Mouse (Mus musculus): ENCODE data around the gene Tgfbr3. TPM values are rescaled to one million over a fixed set of nuclear protein-coding genes. Genes with fewer than 3 reads are reported as not detected.

Gene Tgfbr3
- polyA plus RNA-seq, 1 experiment from 2014 or later: 19.2 TPM

GRCm38 (mm10) chr5:107089966-107090365 lies 199.5 kb downstream of the Tgfbr3 start:
- 56% methylated on average over 5 of the region's 5 CpGs for WGBS (ENCODE audit: insufficient replicate concordance)
- no peaks in the 10 kb centered on the region for H3K9me3 ChIP-seq (replicated peaks)

GRCm38 (mm10) chr5:107087829-107088808 lies 201.3 kb downstream of the Tgfbr3 start:
- Histone ChIP-seq H3K9me3 (replicated peaks) (no peaks in the 10 kb centered on the region), H3K36me3 (no peaks in the 10 kb centered on the region), H3K4me2 (no peak overlapping the region), H3K27me3 (replicated peaks) (no peaks in the 10 kb centered on the region), H3K9ac (no peak overlapping the region), H3K4me3 (no peak overlapping the region), H3K4me1 (peaks cover 5% of the 10 kb centered on the region; the same call in 1 of the 2 replicates), H3K27ac (no peak overlapping the region)
- ATAC-seq: no peak
- 56% methylated on average over 12 of the region's 12 CpGs for WGBS (ENCODE audit: insufficient replicate concordance)

More at GRCm38 (mm10) chr5:107089966-107090365, 199.5 kb downstream of the Tgfbr3 start:
- no peak for ATAC-seq
- Histone ChIP-seq H3K9ac (no peak overlapping the region), H3K4me2 (no peak overlapping the region), H3K4me1 (peaks cover 5% of the 10 kb centered on the region; the same call in 1 of the 2 replicates), H3K27ac (no peak overlapping the region), H3K36me3 (no peaks in the 10 kb centered on the region), H3K4me3 (no peak overlapping the region), H3K27me3 (replicated peaks) (0 out of 2 replicates have a peak, but pooled peaks cover 5% of the 10 kb centered on the region)

- Histone ChIP-seq H3K4me2 (no peak overlapping the region), H3K9ac (no peak overlapping the region), H3K4me1 (peaks cover 3% of the 10 kb centered on the region; the same call in 1 of the 2 replicates), H3K36me3 (no peaks in the 10 kb centered on the region), H3K27ac (no peak overlapping the region), H3K4me3 (no peak overlapping the region), H3K27me3 (replicated peaks) (no peaks in the 10 kb centered on the region), H3K9me3 (replicated peaks) (no peaks in the 10 kb centered on the region)
- WGBS (ENCODE audit: insufficient replicate concordance): 45% methylated on average over 2 of the region's 2 CpGs
- ATAC-seq: no peak
These were observed 202.1 kb downstream of the Tgfbr3 start for GRCm38 (mm10) chr5:107087291-107087690.

DNA sequence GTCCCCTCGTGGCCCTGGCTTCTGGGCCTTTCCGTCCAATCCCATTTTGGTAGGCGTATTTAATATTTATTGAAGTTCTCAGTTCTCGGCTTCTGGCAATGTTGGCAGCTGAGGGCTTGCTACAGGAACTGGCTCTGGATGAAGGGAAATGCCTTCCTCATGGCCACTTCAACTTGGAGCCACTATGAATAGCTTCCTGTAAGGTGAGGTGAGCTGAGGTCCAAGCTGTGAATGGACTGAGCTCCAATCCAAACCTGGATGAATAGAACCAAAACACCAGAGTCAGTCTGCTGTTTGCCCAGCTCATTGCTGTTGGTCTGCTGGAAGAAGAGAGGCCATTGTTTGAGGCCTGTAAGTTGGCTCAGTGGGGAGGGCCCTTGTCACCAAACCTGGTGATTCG lies 203.3 kb downstream of the Tgfbr3 start:
- no peak overlapping the region for H3K27ac ChIP-seq
- H3K4me2 ChIP-seq: no peak overlapping the region
- H3K4me1 ChIP-seq: no peaks in the 10 kb centered on the region; the same call in 1 of the 2 replicates
- no peaks in the 10 kb centered on the region for H3K9me3 ChIP-seq (replicated peaks)
- H3K36me3 ChIP-seq: no peaks in the 10 kb centered on the region
- no peak overlapping the region for H3K9ac ChIP-seq
- WGBS (ENCODE audit: insufficient replicate concordance): 81% methylated on average over 5 of the region's 5 CpGs
- no peaks in the 10 kb centered on the region for H3K27me3 ChIP-seq (replicated peaks)
- H3K4me3 ChIP-seq: no peak overlapping the region
- ATAC-seq: no peak

DNA sequence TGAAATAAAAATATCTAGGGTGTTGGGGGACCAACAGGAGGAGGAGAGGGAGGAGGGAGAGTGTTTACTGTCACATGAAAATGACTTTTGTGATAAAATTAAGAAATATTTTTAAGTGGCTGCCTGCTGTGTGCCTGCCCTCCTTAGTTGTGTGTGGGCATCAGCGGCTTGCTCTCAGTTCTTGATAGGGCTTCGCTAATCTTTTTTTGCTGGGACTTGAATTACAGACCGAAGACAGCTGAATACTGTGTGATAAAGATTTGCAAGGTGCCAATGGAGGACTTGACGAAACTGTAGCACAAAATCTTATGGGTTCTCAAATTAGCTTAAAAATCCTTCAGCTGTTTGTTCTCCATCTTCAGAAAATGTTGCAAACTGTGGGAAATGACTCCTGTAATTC lies 205.0 kb downstream of the Tgfbr3 start:
- Histone ChIP-seq H3K9ac (no peak overlapping the region), H3K27ac (no peak overlapping the region), H3K4me3 (no peak overlapping the region), H3K36me3 (no peaks in the 10 kb centered on the region), H3K9me3 (replicated peaks) (no peaks in the 10 kb centered on the region), H3K27me3 (replicated peaks) (no peaks in the 10 kb centered on the region), H3K4me1 (peaks cover 8% of the 10 kb centered on the region), H3K4me2 (no peak overlapping the region)
- ATAC-seq: no peak
- WGBS (ENCODE audit: insufficient replicate concordance): 52% methylated on average over 4 of the region's 4 CpGs

GRCm38 (mm10) chr5:107082011-107082410 lies 207.4 kb downstream of the Tgfbr3 start:
- H3K4me3 ChIP-seq: no peak overlapping the region
- no peaks in the 10 kb centered on the region for H3K27me3 ChIP-seq (replicated peaks)
- no peaks in the 10 kb centered on the region for H3K9me3 ChIP-seq (replicated peaks)
- peaks cover 11% of the 10 kb centered on the region for H3K4me1 ChIP-seq
- ATAC-seq: no peak
- no peaks in the 10 kb centered on the region for H3K36me3 ChIP-seq
- no peak overlapping the region for H3K27ac ChIP-seq
- 71% methylated on average over 3 of the region's 3 CpGs for WGBS (ENCODE audit: insufficient replicate concordance)
- no peak overlapping the region for H3K9ac ChIP-seq
- no peak overlapping the region for H3K4me2 ChIP-seq

GRCm38 (mm10) chr5:107080986-107081624 lies 208.3 kb downstream of the Tgfbr3 start:
- Histone ChIP-seq H3K36me3 (no peaks in the 10 kb centered on the region), H3K9ac (no peak overlapping the region), H3K27me3 (replicated peaks) (no peaks in the 10 kb centered on the region), H3K4me2 (no peak overlapping the region), H3K4me1 (peaks cover 11% of the 10 kb centered on the region), H3K4me3 (no peak overlapping the region), H3K9me3 (replicated peaks) (no peaks in the 10 kb centered on the region), H3K27ac (no peak overlapping the region)
- WGBS (ENCODE audit: insufficient replicate concordance): 30% methylated on average over 12 of the region's 12 CpGs
- ATAC-seq: no peak

DNA sequence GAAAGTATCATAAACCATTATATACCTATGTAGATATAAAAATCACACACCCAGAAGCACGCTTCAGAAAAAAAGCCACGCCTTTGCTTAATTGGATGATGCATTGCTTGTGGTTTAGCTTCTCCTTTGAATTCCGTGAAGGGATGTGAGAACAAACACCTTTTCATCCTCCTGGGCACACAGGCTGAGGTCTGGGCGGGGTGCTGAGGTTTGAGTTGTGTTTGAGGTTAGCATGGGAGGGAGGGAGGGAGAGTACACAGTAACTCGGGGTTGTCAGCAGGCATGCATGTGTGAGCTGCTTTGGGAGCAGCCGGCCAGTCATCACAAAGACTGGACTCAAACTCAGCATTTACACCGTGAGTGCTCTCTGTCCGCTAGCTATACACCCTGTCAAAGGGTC lies 209.5 kb downstream of the Tgfbr3 start:
- Histone ChIP-seq H3K4me2 (no peak overlapping the region), H3K4me3 (no peak overlapping the region), H3K4me1 (peaks cover 19% of the 10 kb centered on the region), H3K27me3 (replicated peaks) (no peaks in the 10 kb centered on the region), H3K9me3 (replicated peaks) (no peaks in the 10 kb centered on the region), H3K36me3 (no peaks in the 10 kb centered on the region), H3K27ac (0 out of 2 replicates have a peak overlapping the region, but pooled peaks have one; percentile 5), H3K9ac (no peak overlapping the region)
- WGBS (ENCODE audit: insufficient replicate concordance): 27% methylated on average over 8 of the region's 8 CpGs
- ATAC-seq: no peak

- Histone ChIP-seq H3K9ac (no peak overlapping the region), H3K4me2 (no peak overlapping the region), H3K27me3 (replicated peaks) (no peaks in the 10 kb centered on the region), H3K27ac (peak overlapping the region; percentile 51; the same call in 1 of the 2 replicates), H3K9me3 (replicated peaks) (no peaks in the 10 kb centered on the region), H3K4me1 (peaks cover 19% of the 10 kb centered on the region), H3K36me3 (no peaks in the 10 kb centered on the region), H3K4me3 (no peak overlapping the region)
- peak; percentile 13; the same call in 1 of the 2 replicates for ATAC-seq
- WGBS (ENCODE audit: insufficient replicate concordance): 37% methylated on average over 11 of the region's 11 CpGs
These were observed 210.2 kb downstream of the Tgfbr3 start for GRCm38 (mm10) chr5:107079146-107079638.

DNA sequence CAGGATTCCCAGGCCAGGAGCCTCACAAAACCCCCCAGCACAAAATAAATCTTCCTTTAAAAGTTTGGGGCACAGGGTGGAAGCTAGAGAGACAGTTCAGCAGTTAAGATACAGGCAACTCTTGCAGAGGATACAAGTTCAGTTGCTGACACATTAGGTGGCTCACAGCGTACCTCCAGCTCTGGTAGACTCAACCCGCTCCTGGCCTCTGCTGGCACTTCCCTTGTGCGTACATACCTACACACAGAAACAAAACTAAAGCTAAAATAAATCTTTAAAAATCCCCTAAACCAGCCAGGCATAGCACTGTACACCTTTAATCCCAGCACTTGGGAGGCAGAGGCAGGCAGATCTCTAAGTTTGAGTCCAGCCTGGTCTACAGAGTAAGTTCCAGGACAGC lies 211.1 kb downstream of the Tgfbr3 start:
- H3K9ac ChIP-seq: no peak overlapping the region
- no peak overlapping the region for H3K4me3 ChIP-seq
- no peak overlapping the region for H3K4me2 ChIP-seq
- H3K27me3 ChIP-seq (replicated peaks): no peaks in the 10 kb centered on the region
- 84% methylated on average over 3 of the region's 3 CpGs for WGBS (ENCODE audit: insufficient replicate concordance)
- ATAC-seq: no peak
- H3K36me3 ChIP-seq: no peaks in the 10 kb centered on the region
- no peak overlapping the region for H3K27ac ChIP-seq
- H3K9me3 ChIP-seq (replicated peaks): no peaks in the 10 kb centered on the region
- H3K4me1 ChIP-seq: peaks cover 19% of the 10 kb centered on the region

GRCm38 (mm10) chr5:107077900-107078299 lies 211.5 kb downstream of the Tgfbr3 start:
- no peaks in the 10 kb centered on the region for H3K27me3 ChIP-seq (replicated peaks)
- H3K4me1 ChIP-seq: peaks cover 19% of the 10 kb centered on the region
- ATAC-seq: no peak
- no peak overlapping the region for H3K27ac ChIP-seq
- H3K9me3 ChIP-seq (replicated peaks): no peaks in the 10 kb centered on the region
- H3K4me3 ChIP-seq: no peak overlapping the region
- H3K36me3 ChIP-seq: no peaks in the 10 kb centered on the region
- no peak overlapping the region for H3K9ac ChIP-seq
- H3K4me2 ChIP-seq: no peak overlapping the region
- 79% methylated on average over 7 of the region's 7 CpGs for WGBS (ENCODE audit: insufficient replicate concordance)
